Mouse (Mus musculus): Measurements from ENCODE around the gene Zbtb14. TPM values are rescaled to one million over a fixed set of nuclear protein-coding genes. Genes with fewer than 3 reads are reported as not detected.

The Zbtb14 gene
- polyA plus RNA-seq, 1 experiment, result 16.2 TPM

DNA sequence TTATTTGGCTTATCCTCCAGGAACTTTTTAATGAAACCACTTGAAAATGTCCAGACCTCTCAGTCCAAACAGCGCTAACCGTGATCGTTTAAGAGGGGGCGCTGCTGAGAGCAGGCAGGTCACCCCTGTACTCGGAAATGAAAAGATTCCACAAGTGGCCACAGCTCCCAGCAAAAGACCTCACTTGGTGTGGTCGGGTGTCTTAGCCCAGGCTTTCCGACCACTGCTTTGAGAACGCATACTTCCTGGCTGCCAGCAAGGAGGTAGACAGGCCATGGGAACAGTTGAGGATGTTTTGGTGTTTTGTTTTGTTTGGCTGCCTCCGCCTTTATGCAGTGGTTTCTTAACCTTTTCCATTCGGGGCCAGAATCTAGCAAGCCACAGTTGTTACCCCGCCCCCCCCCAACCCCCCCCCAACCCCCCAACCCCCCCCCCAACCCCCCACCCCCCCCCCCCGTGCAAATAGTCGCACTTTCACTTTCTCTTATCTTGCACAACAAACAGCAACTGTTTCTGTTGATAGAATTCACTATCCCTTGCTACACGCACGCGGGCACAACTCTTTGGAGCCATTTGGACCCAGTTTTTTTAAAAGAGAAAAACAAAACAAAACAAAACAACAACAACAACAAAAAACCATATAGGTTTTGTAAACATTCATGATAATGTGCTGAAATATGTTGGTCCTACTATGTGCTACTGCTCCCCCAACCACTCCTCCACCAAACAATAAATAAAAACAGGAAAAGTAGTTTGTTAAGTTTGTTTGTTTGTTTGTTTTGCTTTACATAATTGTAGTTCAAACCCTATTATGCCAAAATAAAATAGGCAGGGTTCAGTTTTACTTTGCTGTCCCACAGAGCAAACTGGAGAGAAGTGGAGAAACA, 13.5 kb downstream of the Zbtb14 start:
- TF ChIP-seq POLR2A (IDR thresholded peaks at IDR 0.05; ENCODE audit: borderline replicate concordance, insufficient read depth, low read length), result no peak
- no peak for TF ChIP-seq CTCF (IDR thresholded peaks at IDR 0.05; ENCODE audit: borderline replicate concordance, insufficient read depth, low read depth, low read length)
- DNase-seq, result no peak
- no peaks in the 10 kb centered on the region for H3K27me3 ChIP-seq (ENCODE audit: control insufficient read depth, insufficient read depth, low read length)
- H3K27ac ChIP-seq (ENCODE audit: insufficient read depth, low read length), result no peak overlapping the region
- no peaks in the 10 kb centered on the region; the same call in 1 of the 2 replicates for H3K4me1 ChIP-seq (ENCODE audit: control insufficient read depth, insufficient read depth, low read length)
- 32% methylated on average over 16 of the region's 16 CpGs for WGBS
- no peak overlapping the region for H3K4me3 ChIP-seq (replicated peaks; ENCODE audit: insufficient read depth, low read depth, low read length)

- no peaks in the 10 kb centered on the region for H3K27me3 ChIP-seq (ENCODE audit: control insufficient read depth, insufficient read depth, low read length)
- H3K27ac ChIP-seq (ENCODE audit: insufficient read depth, low read length), result no peak overlapping the region
- H3K4me3 ChIP-seq (replicated peaks; ENCODE audit: insufficient read depth, low read depth, low read length), result no peak overlapping the region
- TF ChIP-seq CTCF (IDR thresholded peaks at IDR 0.05; ENCODE audit: borderline replicate concordance, insufficient read depth, low read depth, low read length) (no peak), POLR2A (IDR thresholded peaks at IDR 0.05; ENCODE audit: borderline replicate concordance, insufficient read depth, low read length) (no peak)
- WGBS, result 59% methylated on average over 5 of the region's 5 CpGs
- no peaks in the 10 kb centered on the region for H3K4me1 ChIP-seq (ENCODE audit: control insufficient read depth, insufficient read depth, low read length)
- DNase-seq, result no peak
Measured at GRCm38 (mm10) chr17:69397163-69397562, 14.3 kb downstream of the Zbtb14 start.

- no peak overlapping the region for H3K4me3 ChIP-seq (replicated peaks; ENCODE audit: insufficient read depth, low read depth, low read length)
- no peaks in the 10 kb centered on the region for H3K4me1 ChIP-seq (ENCODE audit: control insufficient read depth, insufficient read depth, low read length)
- TF ChIP-seq CTCF (IDR thresholded peaks at IDR 0.05; ENCODE audit: borderline replicate concordance, insufficient read depth, low read depth, low read length), result no peak
- TF ChIP-seq POLR2A (IDR thresholded peaks at IDR 0.05; ENCODE audit: borderline replicate concordance, insufficient read depth, low read length), result no peak
- H3K27me3 ChIP-seq (ENCODE audit: control insufficient read depth, insufficient read depth, low read length), result no peaks in the 10 kb centered on the region
- no peak overlapping the region for H3K27ac ChIP-seq (ENCODE audit: insufficient read depth, low read length)
- DNase-seq, result no peak
Measured at GRCm38 (mm10) chr17:69398092-69398491, 15.2 kb downstream of the Zbtb14 start.

- DNase-seq, result no peak
- TF ChIP-seq POLR2A (IDR thresholded peaks at IDR 0.05; ENCODE audit: borderline replicate concordance, insufficient read depth, low read length), result no peak
- no peak for TF ChIP-seq CTCF (IDR thresholded peaks at IDR 0.05; ENCODE audit: borderline replicate concordance, insufficient read depth, low read depth, low read length)
- H3K4me3 ChIP-seq (replicated peaks; ENCODE audit: insufficient read depth, low read depth, low read length), result no peak overlapping the region
- no peaks in the 10 kb centered on the region for H3K4me1 ChIP-seq (ENCODE audit: control insufficient read depth, insufficient read depth, low read length)
- WGBS, result 77% methylated on average over 2 of the region's 2 CpGs
- no peak overlapping the region for H3K27ac ChIP-seq (ENCODE audit: insufficient read depth, low read length)
- no peaks in the 10 kb centered on the region for H3K27me3 ChIP-seq (ENCODE audit: control insufficient read depth, insufficient read depth, low read length)
Measured at GRCm38 (mm10) chr17:69401146-69401545, 18.3 kb downstream of the Zbtb14 start.

DNA sequence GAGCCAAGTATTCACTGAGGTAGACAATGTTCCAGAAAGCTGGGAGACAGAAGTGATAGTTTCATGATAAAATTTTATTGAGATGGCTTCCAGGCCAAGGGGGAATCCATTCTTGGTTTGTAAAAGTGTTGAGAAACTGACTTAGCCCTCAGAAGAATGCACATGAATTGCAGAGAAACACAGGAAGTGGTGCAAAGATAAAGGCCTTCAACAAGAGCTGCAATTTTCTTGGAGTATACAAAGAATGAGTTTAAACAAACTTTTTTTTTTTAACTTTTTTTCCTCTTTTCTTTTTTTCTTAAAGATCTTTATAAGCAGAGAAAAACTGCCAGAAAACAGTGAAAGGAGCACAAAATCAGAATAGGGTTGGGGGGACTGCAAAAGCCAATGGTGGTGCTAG, 33.3 kb downstream of the Zbtb14 start:
- H3K27ac ChIP-seq (ENCODE audit: insufficient read depth, low read length), result no peak overlapping the region
- no peaks in the 10 kb centered on the region for H3K4me1 ChIP-seq (ENCODE audit: control insufficient read depth, insufficient read depth, low read length)
- H3K4me3 ChIP-seq (replicated peaks; ENCODE audit: insufficient read depth, low read depth, low read length), result no peak overlapping the region
- TF ChIP-seq POLR2A (IDR thresholded peaks at IDR 0.05; ENCODE audit: borderline replicate concordance, insufficient read depth, low read length) (no peak), CTCF (IDR thresholded peaks at IDR 0.05; ENCODE audit: borderline replicate concordance, insufficient read depth, low read depth, low read length) (no peak)
- DNase-seq, result no peak
- no peaks in the 10 kb centered on the region for H3K27me3 ChIP-seq (ENCODE audit: control insufficient read depth, insufficient read depth, low read length)

GRCm38 (mm10) chr17:69416920-69417661, 34.2 kb downstream of the Zbtb14 start:
- peak overlapping the region; percentile 79 for H3K4me3 ChIP-seq (replicated peaks; ENCODE audit: insufficient read depth, low read depth, low read length)
- WGBS, result under 1% methylated on average over 56 of the region's 56 CpGs
- no peaks in the 10 kb centered on the region for H3K27me3 ChIP-seq (ENCODE audit: control insufficient read depth, insufficient read depth, low read length)
- peak; percentile 96 to 99 for DNase-seq
- no peaks in the 10 kb centered on the region for H3K4me1 ChIP-seq (ENCODE audit: control insufficient read depth, insufficient read depth, low read length)
- H3K27ac ChIP-seq (ENCODE audit: insufficient read depth, low read length), result peak overlapping the region; percentile 99
- no peak for TF ChIP-seq CTCF (IDR thresholded peaks at IDR 0.05; ENCODE audit: borderline replicate concordance, insufficient read depth, low read depth, low read length)
- TF ChIP-seq POLR2A (IDR thresholded peaks at IDR 0.05; ENCODE audit: borderline replicate concordance, insufficient read depth, low read length), result peak; percentile 84

- Histone ChIP-seq H3K4me3 (replicated peaks; ENCODE audit: insufficient read depth, low read depth, low read length) (peak overlapping the region; percentile 79), H3K27me3 (ENCODE audit: control insufficient read depth, insufficient read depth, low read length) (no peaks in the 10 kb centered on the region), H3K4me1 (ENCODE audit: control insufficient read depth, insufficient read depth, low read length) (no peaks in the 10 kb centered on the region), H3K27ac (ENCODE audit: insufficient read depth, low read length) (peak overlapping the region; percentile 99)
- TF ChIP-seq POLR2A (IDR thresholded peaks at IDR 0.05; ENCODE audit: borderline replicate concordance, insufficient read depth, low read length) (no peak), CTCF (IDR thresholded peaks at IDR 0.05; ENCODE audit: borderline replicate concordance, insufficient read depth, low read depth, low read length) (no peak)
- 2% methylated on average over 26 of the region's 26 CpGs for WGBS
- no peak for DNase-seq
Measured at GRCm38 (mm10) chr17:69417724-69418373, 35.0 kb downstream of the Zbtb14 start.

Data from cerebellum, adult 2 months (tissue).